Mouse (Mus musculus) midbrain, embryonic 12.5 days (tissue): ENCODE data around the gene Carns1. TPM values are rescaled to one million over a fixed set of nuclear protein-coding genes. Genes with fewer than 3 reads are reported as not detected.

Experiments
- ATAC-seq: fragments of 200-750 bp; cut with Nextera tagmentation; 2 replicates; pipeline ENCODE4 v1.8.0; 2017; ENCODE audit warnings: low read depth, moderate TSS enrichment, moderate library complexity; ENCODE audit not compliant: low FRiP score
- H3K27ac ChIP-seq: fragments of 300-500 bp; sonication (generic); replicated peaks from 2 replicates; pipeline ENCODE4 v1.5.1; 2016; ENCODE audit warnings: mild to moderate bottlenecking
- H3K27me3 ChIP-seq: fragments of 300-500 bp; sonication (generic); 2 replicates; pipeline ENCODE4 v1.6.1; 2016; ENCODE audit warnings: mild to moderate bottlenecking
- H3K36me3 ChIP-seq: fragments of 300-500 bp; sonication (generic); 2 replicates; pipeline ENCODE4 v1.6.1; 2016
- H3K4me1 ChIP-seq: fragments of 300-500 bp; sonication (generic); 2 replicates; pipeline ENCODE4 v1.6.1; 2016
- H3K4me2 ChIP-seq: fragments of 300-500 bp; sonication (generic); replicated peaks from 2 replicates; pipeline ENCODE4 v1.6.1; 2016; ENCODE audit warnings: mild to moderate bottlenecking, moderate library complexity
- H3K4me3 ChIP-seq: fragments of 300-500 bp; sonication (generic); 2 replicates; pipeline ENCODE4 v1.5.1; 2016; ENCODE audit warnings: mild to moderate bottlenecking
- H3K9ac ChIP-seq: fragments of 300-500 bp; sonication (generic); replicated peaks from 2 replicates; pipeline ENCODE4 v1.6.1; 2016; ENCODE audit warnings: mild to moderate bottlenecking, moderate library complexity
- H3K9me3 ChIP-seq: fragments of 300-500 bp; sonication (generic); 2 replicates; pipeline ENCODE4 v1.6.1; 2016; ENCODE audit warnings: mild to moderate bottlenecking
- WGBS: fragments of 180-500 bp; shearing (Covaris S2); methylation state at CpG from one replicate; pipeline ENCODE4 v1.1.7; 2016; 5-methylcytosine and 5-hydroxymethylcytosine counted together
- polyA plus RNA-seq: library from polyadenylated mRNA; unstranded; fragments of >200 nt; fragmentation: Nextera tagmentation; extraction: Ambion mirVana; gene quantifications from 2 replicates; pipeline ENCODE4 v1.2.1, GENCODE M21; 2016

The Carns1 gene
- polyA plus RNA-seq, 1 experiment from 2014 or later, result 4.2 TPM

DNA sequence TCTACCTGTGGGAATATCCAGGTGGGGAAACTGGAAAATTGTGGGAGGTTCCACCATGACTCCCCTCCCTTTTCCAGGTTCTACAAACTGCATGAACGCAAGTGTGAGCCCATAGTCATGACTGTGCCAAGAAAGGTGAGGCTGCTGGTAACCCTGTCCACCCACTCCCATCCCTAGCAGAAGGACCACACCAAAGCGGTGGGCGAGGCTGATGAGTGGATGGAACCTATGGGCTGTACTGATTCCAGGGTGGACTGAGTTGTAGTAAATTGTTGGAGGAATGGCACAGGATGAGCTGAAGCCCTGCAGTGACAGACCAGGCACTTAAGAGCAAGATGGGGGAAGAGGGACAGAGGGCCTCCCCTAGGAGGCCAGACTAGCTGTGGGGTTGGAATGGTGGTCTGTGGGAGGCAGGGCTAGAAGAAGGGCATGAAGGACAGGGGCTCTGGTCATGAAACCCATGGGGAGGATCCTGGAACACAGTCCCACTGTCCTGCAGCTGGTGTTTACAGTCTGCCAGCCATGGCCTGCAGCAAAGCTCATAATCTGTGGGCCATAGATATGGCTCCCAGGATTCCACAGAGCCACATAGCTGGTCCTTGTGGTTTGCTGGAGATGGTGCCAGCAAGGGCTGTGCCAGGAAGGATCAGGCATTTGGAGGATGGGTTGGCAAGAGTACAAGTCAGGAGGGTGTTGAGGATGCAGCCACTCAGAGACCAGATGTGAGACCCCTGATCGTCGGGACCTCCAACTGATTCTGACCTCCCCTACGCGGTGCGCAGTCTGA lies 22.6 kb downstream of the Carns1 start:
- Histone ChIP-seq H3K27ac (no peak overlapping the region), H3K36me3 (peaks cover 48% of the 10 kb centered on the region)
- WGBS, result 87% methylated on average over 8 of the region's 8 CpGs

DNA sequence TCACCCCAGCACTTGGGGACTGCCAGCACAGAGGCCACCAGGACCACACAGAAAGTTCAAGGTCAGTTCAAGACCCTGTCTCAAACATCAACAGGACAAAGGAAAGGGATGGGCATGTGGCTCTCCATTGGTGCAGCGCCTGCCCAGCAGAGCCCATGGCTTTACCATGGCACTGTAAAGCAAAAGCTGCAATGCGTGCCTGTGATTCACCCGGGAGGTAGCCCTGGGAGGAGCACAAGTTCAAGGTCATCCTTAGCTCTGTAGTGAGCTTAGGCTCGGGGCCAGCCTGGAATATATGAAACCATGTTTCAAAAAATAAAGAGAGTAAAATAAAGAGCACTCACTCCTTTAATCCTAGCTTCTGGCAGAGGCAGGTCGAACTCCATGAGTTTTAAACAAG lies 23.4 kb downstream of the Carns1 start:
- H3K9me3 ChIP-seq, result no peaks in the 10 kb centered on the region
- WGBS, result 93% methylated on average over 5 of the region's 5 CpGs
- H3K9ac ChIP-seq, result no peak overlapping the region
- H3K27me3 ChIP-seq, result no peaks in the 10 kb centered on the region
- H3K27ac ChIP-seq, result no peak overlapping the region
- H3K36me3 ChIP-seq, result peaks cover 41% of the 10 kb centered on the region
- no peak overlapping the region for H3K4me3 ChIP-seq
- no peak for ATAC-seq
- H3K4me2 ChIP-seq, result no peak overlapping the region
- H3K4me1 ChIP-seq, result peaks cover 22% of the 10 kb centered on the region

More for the DNA sequence above, 22.6 kb downstream of the Carns1 start:
- Histone ChIP-seq H3K4me2 (no peak overlapping the region), H3K4me1 (peaks cover 21% of the 10 kb centered on the region), H3K4me3 (no peak overlapping the region), H3K9ac (no peak overlapping the region), H3K27me3 (no peaks in the 10 kb centered on the region), H3K9me3 (no peaks in the 10 kb centered on the region)
- ATAC-seq, result no peak

DNA sequence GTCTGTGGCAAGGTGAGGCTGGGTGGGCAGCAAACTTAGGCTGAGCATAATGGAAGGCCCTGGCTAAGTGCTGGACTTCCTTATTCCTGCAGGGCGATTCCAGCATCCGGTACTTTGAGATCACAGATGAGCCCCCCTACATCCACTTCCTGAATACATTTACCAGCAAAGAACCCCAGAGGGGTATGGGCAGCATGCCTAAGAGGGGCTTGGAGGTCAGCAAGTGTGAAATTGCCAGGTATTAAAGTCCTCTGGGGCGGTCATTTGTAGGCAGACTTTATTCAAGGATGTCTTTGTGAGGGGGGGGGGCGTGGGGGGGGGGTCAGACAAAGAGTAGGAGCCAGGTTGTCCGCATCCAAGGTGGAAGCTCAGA lies 23.8 kb downstream of the Carns1 start:
- 74% methylated on average over 5 of the region's 5 CpGs for WGBS
- no peak for ATAC-seq
- H3K4me3 ChIP-seq, result no peak overlapping the region
- H3K27me3 ChIP-seq, result no peaks in the 10 kb centered on the region
- no peak overlapping the region for H3K9ac ChIP-seq
- no peaks in the 10 kb centered on the region for H3K9me3 ChIP-seq
- peaks cover 22% of the 10 kb centered on the region for H3K4me1 ChIP-seq
- H3K27ac ChIP-seq, result no peak overlapping the region
- no peak overlapping the region for H3K4me2 ChIP-seq
- H3K36me3 ChIP-seq, result peaks cover 37% of the 10 kb centered on the region

DNA sequence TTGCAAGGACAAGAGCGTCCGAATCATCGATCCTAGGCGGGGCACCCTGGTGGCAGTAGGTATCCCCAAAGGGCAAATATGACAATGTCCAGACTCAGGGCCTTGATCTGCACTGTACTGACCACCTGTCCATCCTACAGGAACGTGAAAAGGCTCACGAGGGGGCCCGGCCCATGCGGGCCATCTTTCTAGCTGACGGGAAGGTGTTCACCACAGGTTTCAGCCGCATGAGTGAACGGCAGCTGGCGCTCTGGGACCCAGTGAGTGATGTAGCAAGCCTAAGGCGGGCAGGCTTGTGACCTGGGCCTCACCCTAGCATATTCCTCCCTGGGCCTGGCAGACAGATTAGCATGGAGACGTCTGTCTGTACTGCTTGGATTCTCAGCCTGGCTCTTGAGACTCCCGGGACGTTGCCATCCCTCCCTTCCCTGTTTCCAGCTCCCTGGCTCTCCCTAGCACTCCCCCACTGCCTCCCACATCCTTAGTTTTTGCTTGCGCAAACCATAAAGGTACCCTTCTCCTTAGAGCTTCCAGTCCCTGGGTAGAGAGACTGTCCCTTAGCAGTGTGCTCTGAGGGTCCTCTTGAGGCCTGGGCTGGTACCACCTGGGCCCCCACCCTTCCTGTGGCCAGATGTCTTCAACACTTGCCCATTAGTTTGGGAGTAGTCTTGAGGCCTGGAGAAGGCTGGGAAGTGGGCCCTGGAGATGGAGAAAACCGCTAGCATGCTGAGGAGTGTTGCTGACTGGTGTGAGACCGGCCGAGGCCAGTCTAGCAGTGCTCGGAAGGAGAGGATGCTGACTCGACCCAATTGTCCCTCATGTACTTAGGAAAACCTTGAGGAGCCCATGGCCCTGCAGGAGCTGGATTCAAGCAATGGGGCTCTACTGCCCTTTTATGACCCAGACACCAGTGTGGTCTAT lies 24.5 kb downstream of the Carns1 start:
- WGBS, result 90% methylated on average over 22 of the region's 22 CpGs
- H3K9ac ChIP-seq, result no peak overlapping the region; the same call in 1 of the 2 replicates
- H3K4me3 ChIP-seq, result no peak overlapping the region

DNA sequence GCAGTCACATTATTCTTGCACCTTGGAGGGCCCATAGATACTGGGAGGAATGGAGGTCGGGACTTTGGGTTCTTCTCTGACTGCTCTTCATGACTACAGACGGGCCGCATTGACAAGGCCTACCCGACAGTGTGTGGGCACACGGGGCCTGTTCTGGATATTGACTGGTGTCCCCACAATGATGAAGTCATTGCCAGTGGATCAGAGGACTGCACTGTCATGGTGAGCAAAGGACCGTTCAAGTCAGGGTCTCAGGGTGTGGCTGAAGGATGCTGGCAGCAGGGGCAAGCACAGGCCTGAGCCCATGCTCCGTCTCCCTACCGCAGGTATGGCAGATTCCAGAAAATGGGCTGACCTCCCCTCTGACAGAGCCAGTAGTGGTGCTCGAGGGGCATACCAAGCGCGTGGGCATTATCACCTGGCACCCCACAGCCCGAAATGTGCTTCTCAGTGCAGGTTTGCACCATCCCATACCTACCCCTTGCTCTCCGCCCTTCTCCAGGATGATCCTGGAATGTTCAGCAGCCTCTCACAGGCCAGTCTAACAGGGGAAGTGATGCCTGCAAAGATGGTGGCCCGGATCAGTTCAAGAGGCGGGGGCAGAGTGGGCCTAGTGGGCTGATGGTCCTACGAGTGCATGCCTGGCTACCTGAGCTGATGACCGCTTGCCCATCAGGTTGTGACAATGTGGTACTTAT lies 25.4 kb downstream of the Carns1 start:
- H3K27ac ChIP-seq, result no peak overlapping the region
- no peaks in the 10 kb centered on the region for H3K27me3 ChIP-seq
- ATAC-seq, result no peak
- H3K9me3 ChIP-seq, result no peaks in the 10 kb centered on the region
- WGBS, result 93% methylated on average over 17 of the region's 17 CpGs
- peaks cover 22% of the 10 kb centered on the region for H3K4me1 ChIP-seq
- H3K4me2 ChIP-seq, result peak overlapping the region; percentile 86
- H3K4me3 ChIP-seq, result no peak overlapping the region
- peaks cover 27% of the 10 kb centered on the region for H3K36me3 ChIP-seq
- peak overlapping the region; percentile 86 for H3K9ac ChIP-seq

More for the DNA sequence above, 24.5 kb downstream of the Carns1 start:
- H3K9me3 ChIP-seq, result no peaks in the 10 kb centered on the region
- no peaks in the 10 kb centered on the region for H3K27me3 ChIP-seq
- ATAC-seq, result no peak
- H3K36me3 ChIP-seq, result peaks cover 30% of the 10 kb centered on the region
- peaks cover 22% of the 10 kb centered on the region for H3K4me1 ChIP-seq
- no peak overlapping the region for H3K4me2 ChIP-seq
- no peak overlapping the region for H3K27ac ChIP-seq

DNA sequence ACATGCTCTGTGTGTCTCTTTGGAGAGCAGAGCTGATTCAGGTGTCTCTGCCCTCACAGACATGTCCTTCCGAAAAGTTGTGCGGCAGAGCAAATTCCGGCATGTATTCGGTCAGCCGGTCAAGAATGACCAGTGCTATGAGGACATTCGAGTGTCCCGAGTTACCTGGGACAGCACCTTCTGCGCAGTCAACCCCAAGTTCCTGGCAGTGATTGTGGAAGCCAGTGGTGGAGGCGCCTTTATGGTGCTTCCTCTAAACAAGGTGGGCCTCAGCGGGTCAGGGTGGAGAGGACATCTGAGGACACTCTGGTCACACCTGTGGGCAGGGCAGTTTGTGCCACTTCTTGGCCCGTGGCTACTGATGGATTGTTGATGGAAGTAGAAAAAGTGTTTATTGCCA lies 26.0 kb downstream of the Carns1 start:
- peaks cover 27% of the 10 kb centered on the region for H3K36me3 ChIP-seq
- 91% methylated on average over 11 of the region's 11 CpGs for WGBS
- no peak for ATAC-seq
- peak overlapping the region; percentile 85 for H3K4me3 ChIP-seq
- peak overlapping the region; percentile 86 for H3K9ac ChIP-seq
- no peaks in the 10 kb centered on the region for H3K27me3 ChIP-seq
- H3K4me2 ChIP-seq, result peak overlapping the region; percentile 86
- peaks cover 22% of the 10 kb centered on the region for H3K4me1 ChIP-seq
- no peak overlapping the region for H3K27ac ChIP-seq
- no peaks in the 10 kb centered on the region for H3K9me3 ChIP-seq

DNA sequence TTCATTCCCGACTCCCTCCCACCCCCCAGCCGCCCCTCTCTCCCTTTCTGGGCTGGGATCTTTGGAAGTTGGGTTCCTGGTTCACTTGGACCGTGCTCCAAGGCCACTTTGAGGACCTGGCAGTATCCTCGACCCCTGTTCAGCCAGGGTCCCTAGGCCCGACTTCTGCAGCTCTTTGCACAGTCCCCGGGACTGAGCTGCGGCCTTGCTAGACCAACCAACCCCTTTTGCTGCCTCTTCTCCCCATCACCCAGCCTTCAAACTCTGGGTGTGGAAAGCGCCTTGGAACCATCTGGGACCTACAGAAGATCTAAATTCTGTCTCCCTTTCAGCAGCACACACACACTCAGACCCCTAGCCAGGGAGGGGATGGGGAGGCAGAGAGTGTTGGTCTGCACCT lies 26.5 kb downstream of the Carns1 start:
- peak overlapping the region; percentile 47; the same call in 1 of the 2 replicates for H3K27ac ChIP-seq
- ATAC-seq, result no peak; the same call in 1 of the 2 replicates
- 6% methylated on average over 7 of the region's 8 CpGs for WGBS

DNA sequence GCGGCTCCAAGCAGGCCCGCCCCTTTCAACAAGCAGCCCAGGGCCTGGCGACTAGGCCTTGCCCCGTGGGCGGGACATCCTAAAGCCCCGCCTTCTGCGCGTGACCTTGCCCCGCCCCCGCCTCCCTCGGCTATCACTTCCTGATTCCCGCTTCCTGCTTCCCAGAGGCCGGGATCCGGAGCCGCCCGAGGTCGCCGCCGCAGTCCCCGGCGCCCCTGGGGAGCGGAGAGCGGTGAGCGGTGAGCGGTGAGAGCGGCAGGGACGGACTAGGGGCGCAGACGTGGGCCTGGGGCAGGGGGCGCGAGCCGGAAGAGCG lies 26.8 kb downstream of the Carns1 start, which contains the start of gene Coro1b:
TSS of gene Coro1b (plus strand) at position 129 of the 316 bp plus-strand sequence.
- peak within 1 kb of the TSS; percentile 86 for H3K4me2 ChIP-seq
- no peaks in the 10 kb centered on the region for H3K27me3 ChIP-seq
- ATAC-seq, result peak; percentile 96
- peaks cover 22% of the 10 kb centered on the region for H3K4me1 ChIP-seq
- H3K9ac ChIP-seq, result peak within 1 kb of the TSS; percentile 86
- H3K4me3 ChIP-seq, result peak within 1 kb of the TSS; percentile 85
- H3K9me3 ChIP-seq, result no peaks in the 10 kb centered on the region
- WGBS, result under 1% methylated on average over 33 of the region's 33 CpGs
- peaks cover 22% of the 10 kb centered on the region for H3K36me3 ChIP-seq
- H3K27ac ChIP-seq, result peak within 1 kb of the TSS; percentile 47

More for the DNA sequence above, 26.5 kb downstream of the Carns1 start:
- peak overlapping the region; percentile 86 for H3K9ac ChIP-seq
- peak overlapping the region; percentile 86 for H3K4me2 ChIP-seq
- H3K4me3 ChIP-seq, result peak overlapping the region; percentile 85
- H3K9me3 ChIP-seq, result no peaks in the 10 kb centered on the region
- H3K4me1 ChIP-seq, result peaks cover 22% of the 10 kb centered on the region
- H3K36me3 ChIP-seq, result peaks cover 25% of the 10 kb centered on the region
- no peaks in the 10 kb centered on the region for H3K27me3 ChIP-seq

DNA sequence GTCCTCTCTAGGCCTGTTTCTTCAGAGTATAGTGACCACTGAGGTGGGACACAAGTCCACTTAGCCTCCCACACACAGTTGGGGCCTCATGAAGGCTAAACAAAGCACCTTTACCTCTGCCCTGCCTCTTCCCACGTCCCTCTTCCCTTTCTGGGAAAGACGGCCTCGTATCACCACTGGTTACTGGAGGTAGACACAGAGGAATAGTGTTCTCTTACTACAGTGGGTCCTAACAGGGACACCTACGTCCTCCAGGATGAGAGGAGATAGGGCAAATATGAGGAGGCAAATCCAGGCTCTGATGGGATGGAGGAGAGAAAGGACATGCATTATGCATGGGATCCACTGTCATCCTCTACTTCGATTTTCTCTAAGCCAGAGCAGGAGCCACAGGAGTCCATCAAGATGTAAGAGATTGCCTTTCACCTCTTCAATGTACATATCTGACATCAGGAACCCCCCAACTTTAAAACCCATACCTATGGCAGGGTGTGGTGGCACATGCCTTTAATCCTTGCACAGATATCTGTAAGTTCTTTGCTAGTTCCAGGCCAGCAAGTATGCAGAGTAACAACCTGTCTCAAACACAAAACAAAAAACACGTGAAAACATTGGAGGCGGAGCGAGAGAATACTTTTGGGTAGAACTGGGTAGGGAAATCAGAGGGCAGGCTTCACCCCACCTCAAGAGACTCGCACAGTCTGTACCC lies 27.3 kb downstream of the Carns1 start:
- H3K27ac ChIP-seq, result peak overlapping the region; percentile 47
- H3K4me3 ChIP-seq, result peak overlapping the region; percentile 85
- peak overlapping the region; percentile 86 for H3K4me2 ChIP-seq
- peaks cover 17% of the 10 kb centered on the region for H3K36me3 ChIP-seq
- H3K9ac ChIP-seq, result peak overlapping the region; percentile 86
- no peaks in the 10 kb centered on the region; the same call in 1 of the 2 replicates for H3K27me3 ChIP-seq
- peak; percentile 38 for ATAC-seq
- no peaks in the 10 kb centered on the region for H3K9me3 ChIP-seq
- 29% methylated on average over 9 of the region's 9 CpGs for WGBS
- H3K4me1 ChIP-seq, result peaks cover 22% of the 10 kb centered on the region

DNA sequence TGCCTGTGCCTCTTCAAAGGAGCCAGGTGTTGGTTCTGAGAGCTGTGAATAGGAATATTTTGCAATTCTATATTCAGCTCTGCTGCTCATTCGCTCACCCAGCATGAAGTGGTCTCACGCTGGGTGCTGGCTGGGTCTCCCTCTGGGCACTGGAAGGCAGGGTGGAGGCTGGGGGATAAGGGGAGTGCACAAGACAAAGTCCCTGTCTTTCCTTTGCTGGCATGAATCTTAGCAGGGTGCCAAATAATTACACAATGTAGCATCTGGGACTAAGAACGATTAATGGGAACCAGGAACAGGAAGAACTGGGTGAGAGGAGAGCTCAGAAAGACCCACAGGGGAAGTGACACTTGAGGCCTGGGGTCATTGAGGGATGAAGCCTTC lies 28.3 kb downstream of the Carns1 start:
- Histone ChIP-seq H3K27ac (no peak overlapping the region), H3K4me1 (peaks cover 22% of the 10 kb centered on the region), H3K9ac (no peak overlapping the region), H3K27me3 (no peaks in the 10 kb centered on the region; the same call in 1 of the 2 replicates), H3K36me3 (peaks cover 12% of the 10 kb centered on the region), H3K4me3 (no peak overlapping the region), H3K9me3 (no peaks in the 10 kb centered on the region), H3K4me2 (no peak overlapping the region)
- no peak for ATAC-seq
- 53% methylated on average over 3 of the region's 3 CpGs for WGBS

DNA sequence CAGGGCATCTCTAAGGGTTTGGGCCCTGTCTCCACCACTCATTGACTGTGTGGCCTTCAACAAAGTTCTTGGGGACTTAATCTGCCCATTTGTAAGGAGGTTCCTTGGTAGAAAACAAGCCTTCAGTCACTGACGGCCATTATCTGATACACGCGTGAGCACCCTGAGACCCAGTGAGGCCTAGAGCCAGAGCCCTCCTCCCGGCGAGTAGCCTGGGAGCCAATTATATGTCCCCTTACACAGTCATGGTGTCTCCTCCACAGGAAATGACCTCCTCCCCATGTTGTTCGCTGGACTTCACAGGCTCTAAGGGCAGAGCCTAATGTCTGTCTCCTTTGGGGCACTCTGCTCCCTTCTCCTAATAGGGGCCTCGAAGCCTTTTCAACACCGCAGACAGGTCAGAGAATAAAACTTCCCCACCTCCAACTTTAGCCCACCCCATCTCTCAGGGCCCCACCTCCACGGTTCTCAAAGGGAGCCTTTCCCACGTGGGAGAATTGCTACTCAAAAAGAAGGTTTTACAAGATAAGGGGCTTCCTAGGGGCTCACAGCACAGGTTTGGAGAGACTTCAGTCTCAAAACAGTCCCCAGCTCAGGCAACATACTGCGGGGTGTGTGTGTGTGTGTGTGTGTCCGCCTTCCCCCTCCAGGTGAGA lies 28.8 kb downstream of the Carns1 start:
- Histone ChIP-seq H3K36me3 (peaks cover 12% of the 10 kb centered on the region), H3K27ac (no peak overlapping the region), H3K27me3 (no peaks in the 10 kb centered on the region; the same call in 1 of the 2 replicates), H3K4me2 (no peak overlapping the region), H3K4me3 (no peak overlapping the region), H3K4me1 (peaks cover 22% of the 10 kb centered on the region), H3K9me3 (no peaks in the 10 kb centered on the region), H3K9ac (no peak overlapping the region)
- ATAC-seq, result no peak
- WGBS, result 61% methylated on average over 12 of the region's 12 CpGs
